9 mouse cellular contexts compared by ENCODE assay signal in genomic region chr12:69198985-69199384, GRCm38 (mm10). TPM values are rescaled to one million over a fixed set of nuclear protein-coding genes. Genes with fewer than 3 reads are reported as not detected.
A peak's percentile ranks its signal among the peaks of the same experiment; 100 is the strongest.
DNase-seq lines count a peak whose midpoint lies in the region; ATAC-seq lines count a peak whose summit lies in the region.
"Had no signal": no experiment of that assay in that cellular context is flagged by ENCODE, and none has a peak within 500 bp of the region (broad histone marks: within the 10 kb centered on the region; RNA-seq: fewer than 3 reads in every experiment).

No protein-coding gene starts in this region.

- no peak for DNase-seq in midbrain, embryonic 14.5 days
- no peak for DNase-seq in adrenal gland, postnatal 10 days
- no peak for DNase-seq in left cerebral cortex, adult 11 months (ENCODE audit: low spot score)
- DNase-seq in embryo, embryonic 10.5 days (ENCODE audit: low spot score), result no peak

- ATAC-seq in kidney, embryonic 14.5 days (ENCODE audit: low FRiP score, low TSS enrichment), result no peak
- ATAC-seq in kidney, embryonic 16.5 days (ENCODE audit: low FRiP score, low TSS enrichment), result no peak
- no peak for ATAC-seq in embryonic facial prominence, embryonic 15.5 days (ENCODE audit: insufficient number of reproducible peaks, low FRiP score, low TSS enrichment, low read depth)
- peak; percentile 26 for ATAC-seq in intestine, embryonic 15.5 days
- ATAC-seq in midbrain, embryonic 14.5 days (ENCODE audit: low FRiP score, low TSS enrichment), result no peak

- no peaks in the 10 kb centered on the region for H3K9me3 ChIP-seq in kidney, embryonic 14.5 days (ENCODE audit: control insufficient read depth, low read length)
- no peaks in the 10 kb centered on the region for H3K9me3 ChIP-seq in kidney, embryonic 16.5 days (ENCODE audit: low read length)
- H3K9me3 ChIP-seq in embryonic facial prominence, embryonic 15.5 days (replicated peaks), result no peaks in the 10 kb centered on the region
- no peaks in the 10 kb centered on the region for H3K9me3 ChIP-seq in intestine, embryonic 15.5 days
- H3K9me3 ChIP-seq in midbrain, embryonic 14.5 days (ENCODE audit: control insufficient read depth, low read length), result no peaks in the 10 kb centered on the region
- H3K9me3 ChIP-seq: limb, embryonic 15.5 days had no signal

- no peak overlapping the region for H3K4me3 ChIP-seq in kidney, embryonic 14.5 days (ENCODE audit: low read length)
- no peak overlapping the region for H3K4me3 ChIP-seq in kidney, embryonic 16.5 days (ENCODE audit: low read length)
- 0 out of 2 replicates have a peak overlapping the region, but pooled peaks have one; percentile 74 for H3K4me3 ChIP-seq in embryonic facial prominence, embryonic 15.5 days (replicated peaks)
- H3K4me3 ChIP-seq in intestine, embryonic 15.5 days (replicated peaks), result no peak overlapping the region
- no peak overlapping the region for H3K4me3 ChIP-seq in midbrain, embryonic 14.5 days (replicated peaks; ENCODE audit: low read depth, low read length)

- no peaks in the 10 kb centered on the region for H3K27me3 ChIP-seq in kidney, embryonic 14.5 days (ENCODE audit: control insufficient read depth, insufficient read depth, low read length)
- H3K27me3 ChIP-seq in kidney, embryonic 16.5 days (ENCODE audit: insufficient read depth, low read length), result no peaks in the 10 kb centered on the region
- H3K27me3 ChIP-seq in embryonic facial prominence, embryonic 15.5 days, result no peaks in the 10 kb centered on the region
- H3K27me3 ChIP-seq in intestine, embryonic 15.5 days (replicated peaks), result no peaks in the 10 kb centered on the region
- no peaks in the 10 kb centered on the region for H3K27me3 ChIP-seq in midbrain, embryonic 14.5 days (ENCODE audit: control insufficient read depth, insufficient read depth, low read length)
- H3K27me3 ChIP-seq: limb, embryonic 15.5 days had no signal

- H3K9ac ChIP-seq in kidney, embryonic 14.5 days (ENCODE audit: low read depth, low read length), result no peak overlapping the region
- no peak overlapping the region for H3K9ac ChIP-seq in kidney, embryonic 16.5 days (replicated peaks; ENCODE audit: low read length)
- H3K9ac ChIP-seq in embryonic facial prominence, embryonic 15.5 days, result no peak overlapping the region
- no peak overlapping the region for H3K9ac ChIP-seq in intestine, embryonic 15.5 days
- no peak overlapping the region; the same call in 1 of the 2 replicates for H3K9ac ChIP-seq in midbrain, embryonic 14.5 days (replicated peaks; ENCODE audit: low read length)

- H3K4me1 ChIP-seq in kidney, embryonic 14.5 days (ENCODE audit: control insufficient read depth, insufficient read depth, low read length), result peaks cover 21% of the 10 kb centered on the region
- H3K4me1 ChIP-seq in kidney, embryonic 16.5 days (ENCODE audit: insufficient read depth, low read length), result peaks cover 21% of the 10 kb centered on the region
- peaks cover 25% of the 10 kb centered on the region for H3K4me1 ChIP-seq in embryonic facial prominence, embryonic 15.5 days
- H3K4me1 ChIP-seq in intestine, embryonic 15.5 days (replicated peaks), result peaks cover 13% of the 10 kb centered on the region; the same call in 1 of the 2 replicates
- H3K4me1 ChIP-seq in midbrain, embryonic 14.5 days (ENCODE audit: control insufficient read depth, insufficient read depth, low read length), result peaks cover 23% of the 10 kb centered on the region

- peak overlapping the region; percentile 82; the same call in 1 of the 2 replicates for H3K4me2 ChIP-seq in kidney, embryonic 14.5 days (replicated peaks; ENCODE audit: low read depth, low read length)
- no peak overlapping the region; the same call in 1 of the 2 replicates for H3K4me2 ChIP-seq in kidney, embryonic 16.5 days (replicated peaks; ENCODE audit: low read depth, low read length)
- H3K4me2 ChIP-seq in embryonic facial prominence, embryonic 15.5 days (replicated peaks), result no peak overlapping the region
- peak overlapping the region; percentile 93 for H3K4me2 ChIP-seq in intestine, embryonic 15.5 days (replicated peaks)
- H3K4me2 ChIP-seq in midbrain, embryonic 14.5 days (ENCODE audit: low read length), result peak overlapping the region; percentile 95

- no peak overlapping the region for H3K27ac ChIP-seq in kidney, embryonic 14.5 days (ENCODE audit: low read depth, low read length)
- no peak overlapping the region for H3K27ac ChIP-seq in kidney, embryonic 16.5 days (ENCODE audit: low read length)
- no peak overlapping the region for H3K27ac ChIP-seq in embryonic facial prominence, embryonic 15.5 days (replicated peaks)
- H3K27ac ChIP-seq in intestine, embryonic 15.5 days, result no peak overlapping the region
- H3K27ac ChIP-seq in midbrain, embryonic 14.5 days (replicated peaks; ENCODE audit: low read depth, low read length), result no peak overlapping the region

- peaks cover 29% of the 10 kb centered on the region for H3K36me3 ChIP-seq in kidney, embryonic 14.5 days (ENCODE audit: control insufficient read depth, insufficient read depth, low read length)
- peaks cover 19% of the 10 kb centered on the region for H3K36me3 ChIP-seq in kidney, embryonic 16.5 days (ENCODE audit: insufficient read depth, low read length)
- H3K36me3 ChIP-seq in embryonic facial prominence, embryonic 15.5 days, result peaks cover 27% of the 10 kb centered on the region; the same call in 1 of the 2 replicates
- H3K36me3 ChIP-seq in intestine, embryonic 15.5 days, result no peaks in the 10 kb centered on the region
- H3K36me3 ChIP-seq in midbrain, embryonic 14.5 days (ENCODE audit: control insufficient read depth, insufficient read depth, low read length), result peaks cover 7% of the 10 kb centered on the region

RNA-seq across cellular contexts. Expression of gene Dnaaf2, which starts 0.8 kb away (rescaled TPM):
- polyA plus RNA-seq in kidney, embryonic 14.5 days (2014; fragmentation: Nextera tagmentation; extraction: Ambion mirVana), result 8.6 and 10.5 TPM in 2 replicates
- 8.8 and 10.5 TPM in 2 replicates for polyA plus RNA-seq in kidney, embryonic 16.5 days (2015; fragmentation: Nextera tagmentation; extraction: Ambion mirVana)
- polyA plus RNA-seq in embryonic facial prominence, embryonic 15.5 days (2015; fragmentation: Nextera tagmentation; extraction: Ambion mirVana), result 11.0 and 14.2 TPM in 2 replicates
- 9.0 and 9.1 TPM in 2 replicates for polyA plus RNA-seq in intestine, embryonic 15.5 days (2015; fragmentation: Nextera tagmentation; extraction: Ambion mirVana)
- 7.0 and 7.6 TPM in 2 replicates for polyA plus RNA-seq in midbrain, embryonic 14.5 days (2014; fragmentation: Nextera tagmentation; extraction: Ambion mirVana)
- total RNA-seq in adrenal gland, postnatal 10 days (2021), result 1 to 10 TPM; 1.7 to 2.1 TPM

RNA-seq across cellular contexts. Expression of gene Gm49383, which starts 2.1 kb away (rescaled TPM):
- 33.4 and 37.1 TPM in 2 replicates for polyA plus RNA-seq in kidney, embryonic 14.5 days (2014; fragmentation: Nextera tagmentation; extraction: Ambion mirVana)
- 32.6 and 34.2 TPM in 2 replicates for polyA plus RNA-seq in kidney, embryonic 16.5 days (2015; fragmentation: Nextera tagmentation; extraction: Ambion mirVana)
- polyA plus RNA-seq in embryonic facial prominence, embryonic 15.5 days (2015; fragmentation: Nextera tagmentation; extraction: Ambion mirVana), result 24.5 and 26.0 TPM in 2 replicates
- 25.4 and 28.6 TPM in 2 replicates for polyA plus RNA-seq in intestine, embryonic 15.5 days (2015; fragmentation: Nextera tagmentation; extraction: Ambion mirVana)
- 12.7 and 15.0 TPM in 2 replicates for polyA plus RNA-seq in midbrain, embryonic 14.5 days (2014; fragmentation: Nextera tagmentation; extraction: Ambion mirVana)
- total RNA-seq in adrenal gland, postnatal 10 days (2021), result 1 to 10 TPM; 5.5 to 6.0 TPM

RNA-seq across cellular contexts. Expression of gene Gm49384, which starts 5.1 kb away (rescaled TPM):
- 29.8 and 35.0 TPM in 2 replicates for polyA plus RNA-seq in kidney, embryonic 14.5 days (2014; fragmentation: Nextera tagmentation; extraction: Ambion mirVana)
- 26.8 and 28.7 TPM in 2 replicates for polyA plus RNA-seq in kidney, embryonic 16.5 days (2015; fragmentation: Nextera tagmentation; extraction: Ambion mirVana)
- 17.5 and 20.8 TPM in 2 replicates for polyA plus RNA-seq in embryonic facial prominence, embryonic 15.5 days (2015; fragmentation: Nextera tagmentation; extraction: Ambion mirVana)
- polyA plus RNA-seq in intestine, embryonic 15.5 days (2015; fragmentation: Nextera tagmentation; extraction: Ambion mirVana), result 23.7 and 24.7 TPM in 2 replicates
- 11.7 and 13.8 TPM in 2 replicates for polyA plus RNA-seq in midbrain, embryonic 14.5 days (2014; fragmentation: Nextera tagmentation; extraction: Ambion mirVana)
- total RNA-seq in adrenal gland, postnatal 10 days (2021), result 1 to 10 TPM; 3.7 to 3.9 TPM

RNA-seq across cellular contexts. Expression of gene Mgat2, which starts 15.0 kb away (rescaled TPM):
- polyA plus RNA-seq in kidney, embryonic 14.5 days (2014; fragmentation: Nextera tagmentation; extraction: Ambion mirVana), result 44.1 and 56.4 TPM in 2 replicates
- 46.3 and 47.0 TPM in 2 replicates for polyA plus RNA-seq in kidney, embryonic 16.5 days (2015; fragmentation: Nextera tagmentation; extraction: Ambion mirVana)
- 57.5 and 60.7 TPM in 2 replicates for polyA plus RNA-seq in embryonic facial prominence, embryonic 15.5 days (2015; fragmentation: Nextera tagmentation; extraction: Ambion mirVana)
- polyA plus RNA-seq in intestine, embryonic 15.5 days (2015; fragmentation: Nextera tagmentation; extraction: Ambion mirVana), result 52.8 and 58.7 TPM in 2 replicates
- 37.6 and 39.9 TPM in 2 replicates for polyA plus RNA-seq in midbrain, embryonic 14.5 days (2014; fragmentation: Nextera tagmentation; extraction: Ambion mirVana)
- total RNA-seq in adrenal gland, postnatal 10 days (2021), result 10 to 100 TPM; 41.5 to 49.4 TPM

RNA-seq across cellular contexts. Expression of gene Rpl36al, which starts 15.1 kb away (rescaled TPM):
- 642 and 884 TPM in 2 replicates for polyA plus RNA-seq in kidney, embryonic 14.5 days (2014; fragmentation: Nextera tagmentation; extraction: Ambion mirVana)
- 471 and 512 TPM in 2 replicates for polyA plus RNA-seq in kidney, embryonic 16.5 days (2015; fragmentation: Nextera tagmentation; extraction: Ambion mirVana)
- polyA plus RNA-seq in embryonic facial prominence, embryonic 15.5 days (2015; fragmentation: Nextera tagmentation; extraction: Ambion mirVana), result 529 and 569 TPM in 2 replicates
- polyA plus RNA-seq in intestine, embryonic 15.5 days (2015; fragmentation: Nextera tagmentation; extraction: Ambion mirVana), result 720 and 763 TPM in 2 replicates
- 340 and 383 TPM in 2 replicates for polyA plus RNA-seq in midbrain, embryonic 14.5 days (2014; fragmentation: Nextera tagmentation; extraction: Ambion mirVana)
- total RNA-seq in adrenal gland, postnatal 10 days (2021), result 100 to 1,000 TPM; 453 to 493 TPM

Comparison
In these comparisons a context has a peak if more than half of its experiments do, and no peak if none do; other contexts are left out.
1. H3K4me2 ChIP-seq: peak in kidney, embryonic 14.5 days (single experiment), intestine, embryonic 15.5 days (single experiment) and midbrain, embryonic 14.5 days (single experiment); none in kidney, embryonic 16.5 days (single experiment) and embryonic facial prominence, embryonic 15.5 days (single experiment).